Mouse (Mus musculus) CD4-positive, CD25-positive, alpha-beta regulatory T cell, adult 2 months (primary cell): ENCODE measurements around the gene Tmem82.
A peak's percentile ranks its signal among the peaks of the same experiment; 100 is the strongest.

Experiments used
- DNase-seq: peaks from one replicate; pipeline ENCODE4 v3.0.0-alpha.2; 2012; ENCODE audit warnings: low read depth, low spot score

Tmem82 gene

DNA sequence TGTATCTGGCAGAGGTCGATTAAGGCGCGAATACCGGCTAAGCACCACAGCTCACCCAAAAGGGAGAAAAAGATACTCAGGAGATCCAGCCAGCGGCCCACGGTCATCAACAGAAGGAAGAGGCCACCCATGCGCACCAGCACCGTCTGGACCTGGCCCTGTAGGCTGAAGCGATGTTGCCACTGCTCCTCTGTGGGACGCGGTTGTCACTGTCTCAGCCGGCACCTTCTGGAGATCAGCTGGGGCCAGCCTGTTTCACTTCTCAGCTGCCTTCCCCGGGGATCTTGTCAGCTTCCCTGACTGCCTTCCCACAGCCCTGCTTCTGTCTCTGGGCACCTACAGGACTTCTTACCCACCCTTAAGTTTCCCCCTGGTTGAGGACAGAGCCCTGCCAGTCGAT is 3.5 kb downstream of the Tmem82 start:
- DNase-seq = no peak

DNA sequence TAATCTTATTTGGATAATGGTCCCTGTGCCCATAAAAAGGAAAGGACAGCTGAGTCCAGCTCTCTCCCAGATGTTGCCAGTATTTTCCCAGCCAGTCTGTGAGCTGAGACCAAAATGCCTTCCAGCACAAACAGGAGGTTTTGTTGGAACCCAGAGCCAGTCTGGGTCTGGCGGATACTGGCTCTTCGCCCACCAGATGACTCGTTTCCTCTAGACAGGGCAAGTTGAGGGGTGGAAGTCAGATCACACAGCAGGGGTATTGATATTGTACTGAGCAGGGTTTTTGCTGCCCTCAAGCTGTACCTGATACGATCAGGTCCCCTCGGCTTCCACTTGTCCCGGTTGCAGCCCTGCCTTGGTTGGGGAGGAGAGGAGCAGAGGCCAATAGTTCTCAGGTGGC is 8.9 kb downstream of the Tmem82 start:
- no peak for DNase-seq

DNA sequence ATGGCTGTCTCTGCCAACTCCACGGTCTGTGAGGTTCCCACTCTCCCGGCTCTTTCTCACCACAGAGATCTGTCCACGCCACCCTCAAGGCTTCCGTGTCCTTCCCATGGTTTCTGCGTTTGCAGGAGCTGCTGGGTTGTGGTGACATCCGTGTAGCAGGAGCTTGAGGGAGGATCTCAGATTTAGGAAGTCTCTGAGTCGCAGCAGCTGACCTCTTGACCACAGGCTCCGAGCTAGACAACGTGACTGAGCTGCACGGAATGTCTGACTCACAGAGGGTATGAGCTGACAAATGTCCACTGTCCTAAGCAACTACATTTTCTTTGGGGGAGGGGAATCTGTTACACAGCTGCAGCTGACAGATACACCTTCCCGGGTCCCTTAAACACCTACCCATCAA is 12.6 kb downstream of the Tmem82 start, which contains the start of gene Fblim1:
Gene Fblim1, minus strand, starts transcription at position 236 of the 400 bp plus-strand sequence.
- no peak for DNase-seq

DNA sequence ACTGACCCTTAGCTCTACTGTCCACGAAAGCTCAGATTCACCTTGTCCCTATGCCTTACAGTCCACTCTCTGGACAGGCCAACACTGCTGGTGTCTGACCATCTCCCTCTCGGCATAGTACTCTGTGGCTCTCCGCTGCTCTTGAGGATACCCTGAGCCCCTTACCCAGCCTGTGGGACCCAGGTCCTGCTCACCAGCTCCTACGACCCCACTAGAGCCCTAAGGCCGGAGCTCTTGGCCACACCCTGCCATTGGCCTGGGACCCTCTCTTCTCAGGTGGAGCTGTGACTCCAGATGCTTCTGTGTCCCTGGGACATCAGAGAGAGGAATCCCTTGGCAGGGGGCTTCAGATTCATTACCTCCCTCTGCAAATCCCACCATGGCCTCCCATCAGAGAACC is 13.0 kb downstream of the Tmem82 start:
- no peak for DNase-seq

DNA sequence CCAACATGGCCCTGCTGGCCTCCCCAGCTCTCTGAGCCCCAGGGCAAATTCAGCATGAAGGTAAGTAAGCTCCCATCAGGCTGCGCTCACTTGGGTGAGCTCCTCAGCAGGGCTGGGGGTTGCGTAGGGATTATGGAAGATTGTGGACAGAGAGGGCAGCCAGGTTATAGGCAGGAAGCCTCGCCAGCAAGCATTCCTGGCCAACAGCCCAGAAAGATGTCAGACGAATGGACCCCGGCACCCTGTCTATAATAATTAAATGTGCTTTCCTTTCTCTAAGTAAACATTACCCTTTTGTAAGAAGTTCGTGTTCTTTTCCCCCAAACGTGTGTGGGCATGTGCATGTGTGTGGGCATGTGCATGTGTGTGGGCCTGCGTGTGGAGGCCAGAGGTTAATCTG is 13.9 kb downstream of the Tmem82 start:
- DNase-seq = no peak

DNA sequence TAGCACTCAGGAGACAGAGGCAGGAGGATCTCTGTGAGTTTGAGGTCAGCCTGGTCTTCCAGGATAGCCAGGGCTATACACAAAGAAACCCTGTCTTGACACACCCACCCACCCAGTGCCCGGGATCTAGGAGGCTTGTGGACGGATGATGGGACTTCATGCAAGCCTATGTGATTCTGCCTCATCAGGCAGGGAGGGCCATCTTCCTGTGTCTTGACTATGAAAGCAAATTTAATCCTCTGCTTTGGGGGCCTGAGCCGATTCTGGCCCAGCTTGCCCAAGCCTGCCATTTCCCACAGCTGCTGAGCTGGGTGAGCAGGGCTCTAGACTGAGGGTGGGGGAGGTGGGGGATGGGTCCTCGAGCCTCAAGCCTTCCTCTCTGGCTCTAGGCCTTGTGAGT is 14.5 kb downstream of the Tmem82 start:
- no peak for DNase-seq

GRCm38 (mm10) chr4:141602523-141603223 is 15.8 kb downstream of the Tmem82 start:
- no peak for DNase-seq

- no peak for DNase-seq
These were observed 17.1 kb downstream of the Tmem82 start for GRCm38 (mm10) chr4:141601148-141601862.

GRCm38 (mm10) chr4:141600364-141600763 is 18.1 kb downstream of the Tmem82 start:
- DNase-seq = no peak

GRCm38 (mm10) chr4:141599251-141600141 is 18.9 kb downstream of the Tmem82 start:
- no peak for DNase-seq

- DNase-seq = no peak
These were observed 19.6 kb downstream of the Tmem82 start for GRCm38 (mm10) chr4:141598894-141599250.

DNA sequence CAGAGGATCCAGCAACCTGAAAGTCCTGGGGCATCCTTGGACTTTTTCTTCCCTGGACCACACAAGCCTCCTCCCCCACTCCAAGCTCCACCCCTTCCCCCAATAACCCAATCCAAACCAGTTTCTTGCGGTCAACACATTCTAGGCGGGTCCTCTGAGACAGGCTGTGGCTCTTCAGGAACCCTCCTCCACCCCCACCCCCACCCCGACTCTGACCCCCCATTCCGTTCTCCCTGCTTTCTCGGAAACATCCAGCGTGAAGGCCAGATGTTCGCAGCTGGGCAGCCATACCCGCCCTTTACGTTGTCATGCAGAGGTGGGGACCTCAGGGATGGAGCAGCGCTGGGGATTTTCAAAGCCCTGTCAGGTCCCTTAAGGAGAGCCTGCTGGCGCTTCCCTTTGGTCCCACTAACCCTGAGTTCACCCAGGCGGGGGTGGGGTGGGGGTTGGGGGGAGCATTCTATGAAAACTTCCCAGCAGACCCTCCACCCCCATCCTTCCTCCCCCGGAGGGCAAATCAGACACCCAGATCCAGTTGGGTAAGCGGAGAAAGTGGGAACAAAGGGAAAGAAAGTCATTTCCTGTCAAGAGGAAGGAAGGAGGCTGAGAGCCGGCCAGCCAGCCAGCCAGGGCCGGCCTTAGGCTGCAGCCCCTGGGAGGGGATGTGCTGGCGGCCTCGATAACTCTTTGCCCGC is 20.1 kb downstream of the Tmem82 start:
- DNase-seq = no peak

DNA sequence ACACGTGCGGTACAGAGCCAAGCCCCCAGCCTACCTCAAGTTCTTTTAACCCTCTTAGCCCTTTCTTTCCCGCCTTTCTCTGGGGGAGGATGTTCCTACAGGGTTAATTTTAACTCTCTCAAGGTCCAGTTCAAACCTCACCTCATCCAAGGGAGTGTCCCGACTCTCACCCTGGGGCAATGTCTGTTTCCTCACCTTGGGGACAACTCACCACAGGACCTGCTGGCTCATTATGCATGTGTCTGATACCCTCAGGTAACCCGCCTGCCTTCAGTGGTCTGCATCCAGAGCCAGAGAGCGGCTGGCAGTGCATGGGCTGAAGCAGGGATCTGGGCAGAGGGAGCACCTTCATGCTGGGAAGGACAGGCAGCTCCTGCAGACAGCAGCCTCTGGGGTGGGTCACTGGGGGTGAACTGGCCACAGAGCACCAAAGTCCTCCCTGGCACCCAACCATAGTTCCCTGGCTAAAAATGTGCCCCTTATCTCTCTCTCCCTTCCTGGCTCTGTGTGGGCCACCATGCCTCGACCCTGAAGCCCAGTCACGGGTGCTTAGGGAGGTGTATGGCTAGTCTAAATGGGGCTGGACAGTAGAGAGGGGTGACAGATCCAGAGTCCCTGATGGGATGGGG is 21.6 kb downstream of the Tmem82 start:
- DNase-seq = no peak

DNA sequence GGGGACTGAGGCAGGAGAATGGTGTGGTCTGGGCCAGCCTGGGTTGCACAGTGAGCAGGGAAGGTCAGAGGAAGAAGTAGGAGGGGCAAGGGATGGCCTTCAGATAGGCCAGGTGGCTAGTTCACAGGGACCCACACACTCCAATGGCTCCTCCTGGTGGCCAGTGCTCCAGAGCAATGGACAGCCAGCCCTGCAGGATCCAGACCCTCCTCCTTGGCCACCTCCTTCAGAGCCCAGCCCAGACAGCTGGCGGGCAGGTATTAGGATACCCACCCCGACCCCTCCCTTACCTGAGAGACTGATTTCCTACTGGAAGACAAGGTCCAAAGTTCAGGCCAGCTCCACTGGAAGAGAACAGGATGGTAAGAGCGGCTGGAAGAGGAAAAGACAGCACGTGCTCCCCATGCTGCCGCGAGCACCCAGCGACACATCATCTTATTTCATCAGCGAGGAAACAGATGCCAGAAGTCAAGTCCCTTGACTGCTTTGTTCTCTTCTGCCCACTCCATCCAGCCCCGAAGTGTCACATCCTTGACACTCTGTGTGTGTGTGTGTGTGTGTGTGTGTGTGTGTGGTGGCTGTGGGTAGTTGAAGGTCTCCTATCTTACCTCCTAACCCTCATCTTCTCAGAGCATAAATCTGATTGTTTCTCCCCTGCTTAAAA is 22.7 kb downstream of the Tmem82 start:
- no peak for DNase-seq

GRCm38 (mm10) chr4:141595138-141595537 is 23.3 kb downstream of the Tmem82 start:
- no peak for DNase-seq

- DNase-seq = peak; percentile 65
These were observed 26.9 kb downstream of the Tmem82 start for GRCm38 (mm10) chr4:141591547-141591946.

GRCm38 (mm10) chr4:141583919-141584318 is 34.5 kb downstream of the Tmem82 start:
- peak; percentile 47 for DNase-seq

DNA sequence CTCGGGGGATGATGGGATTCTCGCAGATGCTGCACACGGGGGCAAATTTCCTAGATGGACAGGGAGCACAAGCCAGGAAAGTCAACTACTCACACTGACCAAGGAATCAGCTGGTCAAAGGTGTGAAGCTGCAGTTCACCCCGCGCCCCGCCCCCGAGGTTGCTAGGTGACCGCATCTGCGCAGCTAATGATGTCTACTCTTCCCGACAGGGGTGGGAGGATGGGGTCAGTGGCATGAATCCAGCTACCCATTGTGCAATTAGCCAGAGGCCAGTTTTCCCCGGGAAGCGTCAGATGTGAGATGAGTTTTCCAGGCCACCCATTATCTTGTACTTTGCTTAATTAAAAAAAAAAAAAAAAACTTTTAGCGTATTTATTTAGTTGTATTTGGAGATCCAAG is 37.4 kb downstream of the Tmem82 start:
- no peak for DNase-seq

GRCm38 (mm10) chr4:141578833-141579232 is 39.6 kb downstream of the Tmem82 start:
- DNase-seq = no peak

- DNase-seq = peak; percentile 25
These were observed 41.6 kb downstream of the Tmem82 start for GRCm38 (mm10) chr4:141576877-141577276.

DNA sequence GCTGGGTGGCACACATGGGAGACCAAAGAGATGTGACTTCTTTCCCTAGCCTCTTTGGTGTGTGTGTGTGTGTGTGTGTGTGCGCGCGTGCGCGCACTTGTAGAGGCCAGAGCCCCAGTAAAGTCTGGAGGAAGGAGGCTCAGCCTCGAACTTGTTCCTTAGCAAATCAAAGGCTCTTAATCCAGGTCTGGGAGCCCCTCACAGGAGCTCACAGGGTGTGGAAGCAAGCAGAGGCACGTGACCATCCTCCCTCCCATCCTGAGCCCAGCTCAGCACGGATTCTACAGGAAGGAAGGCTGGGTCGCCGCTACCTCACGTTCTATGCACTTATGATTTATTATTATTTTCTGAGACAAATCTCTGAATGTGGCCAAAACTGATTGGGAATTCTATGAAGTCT is 42.0 kb downstream of the Tmem82 start:
- DNase-seq = no peak
